Mouse (Mus musculus): ENCODE measurements around the gene Gm21616.
"Not testable (repeated sequence)": the region's sequence is repeated elsewhere in the genome, so short reads cannot be mapped to it uniquely, and the experiment has no call there.

The Gm21616 gene

GRCm38 (mm10) chrX:125435242-125435641 lies at the start of gene Gm21616:
Gene Gm21616 (plus strand): TSS chrX:125435542.
- DNase-seq = not testable (repeated sequence)
